Comparison of ENCODE assay signal across 8 mouse cellular contexts in the genomic region with DNA sequence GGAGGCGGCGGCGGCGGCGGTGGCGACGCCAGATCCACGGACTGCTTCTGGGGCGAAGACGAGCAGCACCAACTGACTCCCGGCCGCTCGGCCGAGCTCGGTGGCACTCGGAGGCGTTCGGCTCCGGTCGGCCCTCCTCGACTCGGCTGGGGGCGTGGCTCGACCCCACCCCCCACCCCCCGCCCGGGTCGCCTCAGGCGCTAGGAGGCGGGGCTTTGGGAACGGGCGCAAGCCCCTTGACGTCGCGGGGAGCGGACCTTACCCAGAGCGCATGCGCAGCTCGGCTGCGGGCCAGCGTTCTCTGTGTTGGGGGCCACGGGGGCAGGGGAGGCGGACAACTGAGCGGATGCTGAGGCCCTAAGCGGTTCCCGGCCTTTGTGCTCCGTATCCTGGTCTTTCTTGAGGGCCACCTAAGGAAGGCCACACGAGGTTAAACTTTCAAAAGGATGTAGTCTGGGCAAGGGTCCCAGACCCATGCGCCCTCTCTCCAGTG. TPM values are rescaled to one million over a fixed set of nuclear protein-coding genes. Genes with fewer than 3 reads are reported as not detected.
DNase-seq lines count a peak whose midpoint lies in the region; ATAC-seq and TF ChIP-seq lines count a peak whose summit lies in the region.

A gene (minus strand): TSS at position 109 of the 493 bp plus-strand sequence.

- no peak for TF ChIP-seq RAD21 in CH12.LX (IDR thresholded peaks at IDR 0.05; ENCODE audit: low read depth, low read length)

- TF ChIP-seq EP300 in CH12.LX (IDR thresholded peaks at IDR 0.05; ENCODE audit: low read length), result no peak

- no peaks in the 10 kb centered on the region for H3K27me3 ChIP-seq in CH12.LX (replicated peaks)
- no peaks in the 10 kb centered on the region for H3K27me3 ChIP-seq in heart, embryonic 13.5 days (replicated peaks)
- no peaks in the 10 kb centered on the region for H3K27me3 ChIP-seq in kidney, postnatal 0 days (ENCODE audit: insufficient read depth, low read length)
- H3K27me3 ChIP-seq in liver, embryonic 12.5 days (replicated peaks), result 0 out of 2 replicates have a peak, but pooled peaks cover 3% of the 10 kb centered on the region
- no peaks in the 10 kb centered on the region for H3K27me3 ChIP-seq in stomach, embryonic 15.5 days (replicated peaks)

- dilution Hi-C loops in CH12.LX (cut with MboI; ENCODE audit: extremely low pct_ligation_motif_present, extremely low pct_unique_long_range_greater_than_20kb, low sequenced_read_pairs), result no loop called here

- H3K9me3 ChIP-seq in CH12.LX (replicated peaks; ENCODE audit: low read length), result peaks cover 5% of the 10 kb centered on the region
- H3K9me3 ChIP-seq in heart, embryonic 13.5 days, result peaks cover 5% of the 10 kb centered on the region; the same call in 1 of the 2 replicates
- H3K9me3 ChIP-seq in kidney, postnatal 0 days (replicated peaks; ENCODE audit: low read length), result no peaks in the 10 kb centered on the region
- no peaks in the 10 kb centered on the region for H3K9me3 ChIP-seq in liver, embryonic 12.5 days (replicated peaks)
- H3K9me3 ChIP-seq in stomach, embryonic 15.5 days, result no peaks in the 10 kb centered on the region

- H3K4me3 ChIP-seq in CH12.LX (replicated peaks in 1 of 3; ENCODE audit: low read depth in 2 of 3, low read length in 2 of 3, poor library complexity in 1 of 3), result peak within 1 kb of the TSS; percentile 55 to 91 (median 74)
- peak within 1 kb of the TSS; percentile 88 for H3K4me3 ChIP-seq in heart, embryonic 13.5 days
- H3K4me3 ChIP-seq in kidney, postnatal 0 days (replicated peaks; ENCODE audit: low read depth, low read length), result peak within 1 kb of the TSS; percentile 84
- H3K4me3 ChIP-seq in liver, embryonic 12.5 days, result peak within 1 kb of the TSS; percentile 82
- H3K4me3 ChIP-seq in stomach, embryonic 15.5 days (replicated peaks), result peak within 1 kb of the TSS; percentile 98

- peak; percentile 93 for DNase-seq in CH12.LX (ENCODE audit: extremely low read depth)
- peak; percentile 28 for DNase-seq in c-Kit-negative CD71-positive TER-119-positive erythroid progenitor cells, embryonic 14.5 days (ENCODE audit: low read depth, low spot score)
- peak; percentile 66 for DNase-seq in fibroblast of lung, adult 2 months (ENCODE audit: low read depth)
- peak; percentile 97 for DNase-seq in kidney, postnatal 0 days (ENCODE audit: low spot score)
- peak; percentile 47 to 72 for DNase-seq in natural killer cell, adult 2 months (ENCODE audit: low spot score in 2 of 2)

- H3K9ac ChIP-seq in CH12.LX (ENCODE audit: insufficient read depth, low read depth), result peak within 1 kb of the TSS; percentile 92
- peak within 1 kb of the TSS; percentile 98 for H3K9ac ChIP-seq in heart, embryonic 13.5 days
- peak within 1 kb of the TSS; percentile 97 for H3K9ac ChIP-seq in kidney, postnatal 0 days (ENCODE audit: low read depth, low read length)
- H3K9ac ChIP-seq in liver, embryonic 12.5 days, result peak within 1 kb of the TSS; percentile 94
- H3K9ac ChIP-seq in stomach, embryonic 15.5 days, result peak within 1 kb of the TSS; percentile 96

- no peaks in the 10 kb centered on the region for H3K36me3 ChIP-seq in CH12.LX (replicated peaks in 1 of 2; ENCODE audit: control insufficient read depth in 1 of 2, insufficient read depth in 1 of 2, low read length in 1 of 2)
- H3K36me3 ChIP-seq in heart, embryonic 13.5 days, result no peaks in the 10 kb centered on the region
- no peaks in the 10 kb centered on the region for H3K36me3 ChIP-seq in kidney, postnatal 0 days (ENCODE audit: insufficient read depth, low read length)
- no peaks in the 10 kb centered on the region for H3K36me3 ChIP-seq in liver, embryonic 12.5 days
- H3K36me3 ChIP-seq in stomach, embryonic 15.5 days, result no peaks in the 10 kb centered on the region

- 1% methylated on average over 48 of the region's 48 CpGs for WGBS in heart, embryonic 13.5 days
- WGBS in kidney, postnatal 0 days, result under 1% methylated on average over 38 of the region's 48 CpGs
- WGBS in liver, embryonic 12.5 days (ENCODE audit: insufficient replicate concordance), result 1% methylated on average over 40 of the region's 48 CpGs
- under 1% methylated on average over 44 of the region's 48 CpGs for WGBS in stomach, embryonic 15.5 days

- H3K79me2 ChIP-seq in CH12.LX (replicated peaks; ENCODE audit: control insufficient read depth, extremely low read depth, insufficient read depth, poor library complexity, severe bottlenecking), result peaks cover 2% of the 10 kb centered on the region; the same call in 1 of the 2 replicates

- ATAC-seq in heart, embryonic 13.5 days (ENCODE audit: extremely low read depth, insufficient number of reproducible peaks, low FRiP score, low TSS enrichment), result peak; percentile 93
- peak; percentile 95 for ATAC-seq in kidney, postnatal 0 days (replicated peaks; ENCODE audit: low FRiP score, low read depth)
- ATAC-seq in liver, embryonic 12.5 days, result peak; percentile 94
- ATAC-seq in stomach, embryonic 15.5 days (ENCODE audit: insufficient read depth, low FRiP score, low read depth), result peak; percentile 97

- in situ Hi-C loops in CH12.LX (cut with MboI; ENCODE audit: low pct_ligation_motif_present, low pct_unique_long_range_greater_than_20kb, low sequenced_read_pairs), result no loop called here

- peak within 1 kb of the TSS; percentile 74 for H3K4me2 ChIP-seq in CH12.LX (ENCODE audit: insufficient read depth, low read depth, poor library complexity, severe bottlenecking)
- H3K4me2 ChIP-seq in heart, embryonic 13.5 days, result peak within 1 kb of the TSS; percentile 86
- H3K4me2 ChIP-seq in kidney, postnatal 0 days (ENCODE audit: low read length), result peak within 1 kb of the TSS; percentile 64
- peak within 1 kb of the TSS; percentile 99 for H3K4me2 ChIP-seq in liver, embryonic 12.5 days
- H3K4me2 ChIP-seq in stomach, embryonic 15.5 days, result peak within 1 kb of the TSS; percentile 78

- no peak for TF ChIP-seq CTCF in CH12.LX (conservative IDR thresholded peaks at IDR 0.05 in 1 of 2, IDR thresholded peaks at IDR 0.05 in 1 of 2; ENCODE audit: low read depth in 2 of 2, low read length in 2 of 2)
- 0 out of 2 replicates have a peak, but pooled peaks have one; percentile 4 for TF ChIP-seq CTCF in kidney, postnatal 0 days (IDR thresholded peaks at IDR 0.05; ENCODE audit: low read depth)

- H3K4me1 ChIP-seq in CH12.LX (ENCODE audit: control insufficient read depth in 1 of 2, insufficient read depth in 2 of 2), result peaks cover 2 to 9% of the 10 kb centered on the region in 2 experiments; a peak in 2 of 4 replicates
- H3K4me1 ChIP-seq in heart, embryonic 13.5 days, result peaks cover 11% of the 10 kb centered on the region
- H3K4me1 ChIP-seq in kidney, postnatal 0 days (replicated peaks; ENCODE audit: insufficient read depth, low read length), result 0 out of 2 replicates have a peak, but pooled peaks cover 8% of the 10 kb centered on the region
- peaks cover 18% of the 10 kb centered on the region for H3K4me1 ChIP-seq in liver, embryonic 12.5 days
- H3K4me1 ChIP-seq in stomach, embryonic 15.5 days, result 0 out of 2 replicates have a peak, but pooled peaks cover 3% of the 10 kb centered on the region

- TF ChIP-seq POLR2A in CH12.LX (IDR thresholded peaks at IDR 0.05; ENCODE audit: low read depth, low read length), result peak; percentile 90

- peak within 1 kb of the TSS; percentile 55 for H3K27ac ChIP-seq in CH12.LX (ENCODE audit: insufficient read depth, low read depth)
- H3K27ac ChIP-seq in heart, embryonic 13.5 days (replicated peaks), result peak within 1 kb of the TSS; percentile 98
- peak within 1 kb of the TSS; percentile 97 for H3K27ac ChIP-seq in kidney, postnatal 0 days
- H3K27ac ChIP-seq in liver, embryonic 12.5 days, result peak within 1 kb of the TSS; percentile 90
- peak within 1 kb of the TSS; percentile 99 for H3K27ac ChIP-seq in stomach, embryonic 15.5 days

TF ChIP-seq in CH12.LX, 34 proteins besides CTCF, POLR2A, EP300 and RAD21 (continues in another document):
- no peak for TF ChIP-seq USF2 (conservative IDR thresholded peaks at IDR 0.05; ENCODE audit: low read depth, low read length)
- peak; percentile 98 for TF ChIP-seq NRF1 (IDR thresholded peaks at IDR 0.05; ENCODE audit: low read depth, low read length)
- TF ChIP-seq USF1 (IDR thresholded peaks at IDR 0.05; ENCODE audit: low read depth, low read length), result no peak
- no peak for TF ChIP-seq E2F4 (IDR thresholded peaks at IDR 0.05; ENCODE audit: insufficient replicate concordance, low read depth, low read length)
- no peak for TF ChIP-seq KAT2A (IDR thresholded peaks at IDR 0.05; ENCODE audit: insufficient replicate concordance, low read length)
- no peak; the same call in 1 of the 2 replicates for TF ChIP-seq MXI1 (IDR thresholded peaks at IDR 0.05; ENCODE audit: low read depth, low read length)
- TF ChIP-seq MEF2A (IDR thresholded peaks at IDR 0.05; ENCODE audit: borderline replicate concordance, low read depth, low read length), result no peak
- TF ChIP-seq SIN3A (IDR thresholded peaks at IDR 0.05; ENCODE audit: low read length), result no peak
- TF ChIP-seq CHD2 (IDR thresholded peaks at IDR 0.05; ENCODE audit: low read length), result 0 out of 2 replicates have a peak, but pooled peaks have one; percentile 45
- TF ChIP-seq UBTF (IDR thresholded peaks at IDR 0.05; ENCODE audit: low read depth, low read length), result no peak
- TF ChIP-seq SMC3 (IDR thresholded peaks at IDR 0.05; ENCODE audit: low read depth, low read length), result no peak
- TF ChIP-seq ETS1 (conservative IDR thresholded peaks at IDR 0.05; ENCODE audit: low read depth, low read length), result no peak
- TF ChIP-seq NELFE (IDR thresholded peaks at IDR 0.05; ENCODE audit: low read depth, low read length), result peak; percentile 85
- TF ChIP-seq TCF12 (IDR thresholded peaks at IDR 0.05; ENCODE audit: low read depth, low read length), result peak; percentile 54; the same call in 1 of the 2 replicates
- TF ChIP-seq IRF4 (IDR thresholded peaks at IDR 0.05; ENCODE audit: low read depth, low read length), result peak; percentile 10; the same call in 1 of the 2 replicates
- TF ChIP-seq JUN (IDR thresholded peaks at IDR 0.05; ENCODE audit: insufficient read depth, low read depth, low read length), result no peak
- no peak for TF ChIP-seq JUND (conservative IDR thresholded peaks at IDR 0.05; ENCODE audit: low read depth, low read length)
- no peak for TF ChIP-seq MAX (IDR thresholded peaks at IDR 0.05; ENCODE audit: low read length)
- no peak for TF ChIP-seq MYC (IDR thresholded peaks at IDR 0.05; ENCODE audit: low read depth, low read length)
- TF ChIP-seq TBP (conservative IDR thresholded peaks at IDR 0.05; ENCODE audit: low read depth, low read length), result no peak

RNA-seq across cellular contexts. Expression of the gene that starts here (rescaled TPM):
- total RNA-seq in CH12.LX (2012; rRNA removed) (3.7 and 4.2 TPM in 2 replicates), CH12.LX (2014; rRNA removed) (1.3 and 1.7 TPM in 2 replicates)
- 2.6 and 4.4 TPM in 2 replicates for polyA plus RNA-seq in CH12.LX (2012; ENCODE audit: insufficient read length, low read depth)
- polyA plus RNA-seq in heart, embryonic 13.5 days (2015; fragmentation: Nextera tagmentation; extraction: Ambion mirVana), result 6.8 TPM in 2 replicates
- 12.6 and 12.7 TPM in 2 replicates for polyA plus RNA-seq in kidney, postnatal 0 days (2015; fragmentation: Nextera tagmentation; extraction: Ambion mirVana)
- 2.9 and 3.1 TPM in 2 replicates for polyA plus RNA-seq in liver, embryonic 12.5 days (2016; fragmentation: Nextera tagmentation; extraction: Ambion mirVana)
- 8.9 and 10.8 TPM in 2 replicates for polyA plus RNA-seq in stomach, embryonic 15.5 days (2015; fragmentation: Nextera tagmentation; extraction: Ambion mirVana)

Comparison
In these comparisons a context has a peak if more than half of its experiments do, and no peak if none do; other contexts are left out.
1. Peak in every context shown above with its lines: DNase-seq, ATAC-seq, H3K4me3 ChIP-seq and H3K27ac ChIP-seq.
2. DNase-seq: peak in every context shown above with its lines; median percentile 97 in kidney, postnatal 0 days; 93 in CH12.LX; 66 in fibroblast of lung, adult 2 months; 60 in natural killer cell, adult 2 months; 28 in c-Kit-negative CD71-positive TER-119-positive erythroid progenitor cells, embryonic 14.5 days.